ENCODE assay signal across 8 mouse cellular contexts in the genomic region with DNA sequence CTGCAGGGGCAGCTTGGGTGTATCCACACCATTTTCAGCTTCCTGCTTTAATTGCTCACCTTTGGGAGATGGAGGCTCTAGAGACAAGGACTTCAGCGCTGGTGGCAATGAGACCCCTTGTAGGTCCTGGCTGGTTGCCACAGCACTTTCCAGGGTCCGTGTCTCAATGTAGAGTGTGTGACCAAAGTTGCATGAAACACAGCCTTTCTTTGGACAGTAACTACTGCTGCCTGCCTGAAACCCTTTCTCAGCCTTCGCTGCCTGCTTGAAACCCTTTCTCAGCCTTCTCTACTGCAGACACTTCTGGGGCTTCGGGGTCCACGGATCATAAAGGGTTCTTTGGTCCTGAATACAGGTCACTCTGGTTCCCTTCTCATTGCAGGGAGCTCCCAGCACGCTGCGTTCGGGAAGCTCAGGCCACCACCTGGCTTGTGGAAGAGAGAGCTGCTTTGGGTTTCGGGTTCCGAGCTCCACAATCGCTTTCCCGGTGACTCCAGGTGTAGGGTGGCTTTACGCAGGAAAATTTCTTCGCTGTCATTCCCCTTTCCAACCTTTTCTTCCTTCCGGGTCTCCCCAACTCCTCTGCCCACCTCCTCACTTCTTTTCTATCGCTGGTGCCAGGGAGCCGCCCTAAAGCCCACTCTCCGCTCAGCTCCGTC. TPM values are rescaled to one million over a fixed set of nuclear protein-coding genes. Genes with fewer than 3 reads are reported as not detected.
DNase-seq lines count a peak whose midpoint lies in the region; ATAC-seq and TF ChIP-seq lines count a peak whose summit lies in the region.

No protein-coding gene starts in this region.

- peak; percentile 6 for ATAC-seq in Patski
- peak; percentile 19 for ATAC-seq in forebrain, postnatal 0 days
- ATAC-seq in limb, embryonic 15.5 days (ENCODE audit: insufficient number of reproducible peaks, low FRiP score, low TSS enrichment, low read depth) = peak; percentile 17; the same call in 1 of the 2 replicates
- ATAC-seq in megakaryocyte-erythroid progenitor cell, adult 5-6 weeks (replicated peaks; ENCODE audit: low FRiP score, low TSS enrichment, poor library complexity, severe bottlenecking) = no peak

- no peaks in the 10 kb centered on the region for H3K36me3 ChIP-seq in forebrain, postnatal 0 days (ENCODE audit: insufficient read depth)
- no peaks in the 10 kb centered on the region for H3K36me3 ChIP-seq in limb, embryonic 15.5 days
- no peaks in the 10 kb centered on the region for H3K36me3 ChIP-seq in myocyte (ENCODE audit: control insufficient read depth, insufficient read depth)

- H3ac ChIP-seq in myocyte (ENCODE audit: control insufficient read depth, insufficient read length) = peak overlapping the region; percentile 90

- H3K9me3 ChIP-seq in forebrain, postnatal 0 days (ENCODE audit: low read length) = no peaks in the 10 kb centered on the region
- H3K9me3 ChIP-seq in limb, embryonic 15.5 days = no peaks in the 10 kb centered on the region

- POLR2A ChIA-PET in Patski (lab: Charles Lee) = interaction anchor here (1.0 kb wide), 1 partner anchor 18 kb away, joined by 4 read pairs; no protein-coding TSS in a partner anchor

- H3K9ac ChIP-seq in forebrain, postnatal 0 days = peak overlapping the region; percentile 87
- peak overlapping the region; percentile 46 for H3K9ac ChIP-seq in limb, embryonic 15.5 days

- peaks cover 31% of the 10 kb centered on the region for H3K79me2 ChIP-seq in myocyte (ENCODE audit: control insufficient read depth, insufficient read depth)

- in situ Hi-C loops in Patski (cut with MboI; ENCODE audit: low pct_unique_long_range_greater_than_20kb) = no loop called here

- CTCF ChIA-PET in Patski (lab: Charles Lee) = no interaction called here

- peak; percentile 31 for DNase-seq in kidney, adult 9 months
- no peak for DNase-seq in kidney, postnatal 14 days
- DNase-seq in B cell, adult 2 months = peak; percentile 29 to 36
- DNase-seq in Patski (ENCODE audit: low read depth, low spot score) = no peak
- DNase-seq in forebrain, postnatal 0 days = no peak

- H3K4me2 ChIP-seq in forebrain, postnatal 0 days (ENCODE audit: low read depth) = peak overlapping the region; percentile 88
- H3K4me2 ChIP-seq in limb, embryonic 15.5 days = peak overlapping the region; percentile 86
- H3K4me2 ChIP-seq in myocyte (ENCODE audit: low read depth) = peak overlapping the region; percentile 86

- 2% methylated on average over 19 of the region's 19 CpGs for WGBS in forebrain, postnatal 0 days
- WGBS in limb, embryonic 15.5 days = under 1% methylated on average over 19 of the region's 19 CpGs

- peak overlapping the region; percentile 88 for H3K4me3 ChIP-seq in forebrain, postnatal 0 days (ENCODE audit: low read depth, low read length)
- H3K4me3 ChIP-seq in limb, embryonic 15.5 days = peak overlapping the region; percentile 98
- H3K4me3 ChIP-seq in myocyte = peak overlapping the region; percentile 87

- peaks cover 6% of the 10 kb centered on the region for H3K4me1 ChIP-seq in forebrain, postnatal 0 days (ENCODE audit: insufficient read depth)
- peaks cover 17% of the 10 kb centered on the region for H3K4me1 ChIP-seq in limb, embryonic 15.5 days

- H3K27me3 ChIP-seq in Patski (no peaks in the 10 kb centered on the region), myocyte (ENCODE audit: control insufficient read depth, insufficient read depth, insufficient read length) (no peaks in the 10 kb centered on the region)
- no peaks in the 10 kb centered on the region for H3K27me3 ChIP-seq in forebrain, postnatal 0 days (ENCODE audit: insufficient read depth, low read length)
- no peaks in the 10 kb centered on the region for H3K27me3 ChIP-seq in limb, embryonic 15.5 days

- H3K27ac ChIP-seq in forebrain, postnatal 0 days (ENCODE audit: low read depth, low read length) = peak overlapping the region; percentile 94
- peak overlapping the region; percentile 92 for H3K27ac ChIP-seq in limb, embryonic 15.5 days

- TF ChIP-seq CTCF in Patski (IDR thresholded peaks at IDR 0.05) = no peak
- no peak for TF ChIP-seq CTCF in forebrain, postnatal 0 days (IDR thresholded peaks at IDR 0.05; ENCODE audit: low read depth)

- TF ChIP-seq POLR2A in myocyte (IDR thresholded peaks at IDR 0.05; ENCODE audit: insufficient read length, low read depth) = no peak

TF ChIP-seq in myocyte, 11 proteins besides CTCF, POLR2A, EP300 and RAD21:
- TF ChIP-seq TCF3 (IDR thresholded peaks at IDR 0.05; ENCODE audit: insufficient read length, low read depth) (no peak), MAX (IDR thresholded peaks at IDR 0.05; ENCODE audit: low read depth) (no peak), USF1 (IDR thresholded peaks at IDR 0.05; ENCODE audit: low read depth) (no peak), E2F4 (IDR thresholded peaks at IDR 0.05; ENCODE audit: insufficient read depth) (no peak), MYOD1 (IDR thresholded peaks at IDR 0.05; ENCODE audit: control insufficient read depth in 1 of 3, insufficient read length in 2 of 3, low read depth in 2 of 3) (no peak), TCF12 (IDR thresholded peaks at IDR 0.05; ENCODE audit: insufficient read depth, poor library complexity, severe bottlenecking) (no peak), POLR2AphosphoS2 (IDR thresholded peaks at IDR 0.05; ENCODE audit: insufficient read length, low read depth) (no peak), REST (IDR thresholded peaks at IDR 0.05; ENCODE audit: insufficient read depth, insufficient read length) (no peak), SRF (IDR thresholded peaks at IDR 0.05; ENCODE audit: control insufficient read depth, insufficient read length, low read depth) (no peak), CEBPB (IDR thresholded peaks at IDR 0.05; ENCODE audit: insufficient read depth, poor library complexity, severe bottlenecking) (no peak), MYOG (IDR thresholded peaks at IDR 0.05; ENCODE audit: control insufficient read depth in 1 of 3, insufficient read depth in 1 of 3, insufficient read length in 2 of 3, low read depth in 2 of 3) (no peak)

RNA-seq across cellular contexts. Expression of gene Htt, which starts 0.6 kb away (rescaled TPM):
- polyA plus RNA-seq in Patski (2021) = 22.7 TPM
- 26.9 and 33.6 TPM in 2 replicates for total RNA-seq in forebrain, postnatal 0 days (2014; rRNA removed)
- polyA plus RNA-seq in forebrain, postnatal 0 days (2015; fragmentation: Nextera tagmentation; extraction: Ambion mirVana) = 2.0 and 4.1 TPM in 2 replicates
- 9.4 and 11.3 TPM in 2 replicates for polyA plus RNA-seq in limb, embryonic 15.5 days (2015; fragmentation: Nextera tagmentation; extraction: Ambion mirVana)
- polyA plus RNA-seq in myocyte (2012; fragmentation: generic; extraction: Trizol) = 8.9 TPM
- total RNA-seq in megakaryocyte-erythroid progenitor cell, adult 5-6 weeks (2014; fragmentation: Nextera tagmentation) = 29.6 and 57.8 TPM in 2 replicates
- 20.2 and 22.9 TPM in 2 replicates for total RNA-seq in megakaryocyte-erythroid progenitor cell, adult 5-6 weeks (2017)

Comparison
In these comparisons a context has a peak if more than half of its experiments do, and no peak if none do; other contexts are left out.
1. DNase-seq: peak in kidney, adult 9 months (single experiment) and B cell, adult 2 months (2 of 2); none in kidney, postnatal 14 days (single experiment), Patski (single experiment) and forebrain, postnatal 0 days (single experiment).
2. Peak in every context shown above with its lines, with median percentiles within 50 percentile points of each other: H3K4me2 ChIP-seq and H3K4me3 ChIP-seq.